Mouse (Mus musculus): Measurements from ENCODE around the gene Zfp362.

Zfp362 gene

DNA sequence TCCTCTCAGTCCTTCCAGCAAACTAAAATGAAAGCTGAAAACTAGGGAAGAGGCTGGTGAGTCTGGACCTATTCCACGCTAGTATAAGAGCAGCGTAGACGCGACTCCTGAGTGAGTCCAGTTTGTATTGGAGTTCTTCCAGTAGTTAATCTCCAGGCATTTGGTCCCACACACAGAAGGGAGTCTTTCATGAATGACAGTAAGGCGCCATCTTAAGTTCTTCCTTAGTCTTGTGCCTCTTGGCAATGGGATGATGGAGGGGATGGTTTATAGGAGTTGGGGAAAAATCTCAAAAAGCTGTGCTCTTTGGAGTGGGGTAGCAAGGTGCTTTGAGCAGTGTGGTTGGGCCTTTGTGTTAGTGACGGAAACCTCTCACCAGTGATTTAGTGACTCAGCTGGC is 75.6 kb downstream of the Zfp362 start:
- DNase-seq (ENCODE audit: low spot score in 2 of 2), result no peak

GRCm38 (mm10) chr4:128729709-128730037 is 76.2 kb downstream of the Zfp362 start:
- DNase-seq (ENCODE audit: low spot score in 2 of 2), result no peak

DNA sequence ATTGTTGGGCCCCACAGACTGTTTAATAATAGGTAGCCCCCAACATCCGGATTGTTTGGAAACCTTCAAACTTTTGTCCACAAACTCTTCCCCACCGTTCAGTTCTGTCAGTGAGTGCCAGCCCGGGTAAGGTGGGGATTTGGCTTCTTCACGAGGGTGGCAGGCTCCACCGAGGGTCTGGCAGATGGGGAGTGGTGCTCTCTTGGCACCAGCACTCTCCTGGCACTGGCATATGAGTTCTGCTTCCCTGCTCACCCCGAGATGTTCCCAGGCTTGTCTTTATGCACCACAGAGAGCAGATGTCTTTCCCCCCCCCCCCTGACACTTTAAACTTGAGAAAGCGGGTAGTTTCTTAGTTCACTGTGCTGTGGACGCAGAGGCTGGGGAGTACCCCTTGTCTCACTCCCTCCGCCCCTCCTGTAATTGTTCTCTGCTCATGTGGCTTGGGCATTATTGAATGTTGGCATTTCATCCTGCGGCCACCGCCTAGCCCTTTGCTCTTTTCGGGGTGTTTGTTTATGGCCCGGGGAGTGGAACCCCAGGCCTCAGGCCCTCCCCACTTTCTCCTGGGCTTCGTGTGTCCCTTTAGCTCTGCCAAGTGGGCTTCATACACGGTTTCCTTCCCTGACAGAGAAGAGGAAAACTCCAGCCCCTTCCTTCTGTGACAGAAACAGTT is 76.7 kb downstream of the Zfp362 start:
- DNase-seq (ENCODE audit: low spot score in 2 of 2), result no peak

DNA sequence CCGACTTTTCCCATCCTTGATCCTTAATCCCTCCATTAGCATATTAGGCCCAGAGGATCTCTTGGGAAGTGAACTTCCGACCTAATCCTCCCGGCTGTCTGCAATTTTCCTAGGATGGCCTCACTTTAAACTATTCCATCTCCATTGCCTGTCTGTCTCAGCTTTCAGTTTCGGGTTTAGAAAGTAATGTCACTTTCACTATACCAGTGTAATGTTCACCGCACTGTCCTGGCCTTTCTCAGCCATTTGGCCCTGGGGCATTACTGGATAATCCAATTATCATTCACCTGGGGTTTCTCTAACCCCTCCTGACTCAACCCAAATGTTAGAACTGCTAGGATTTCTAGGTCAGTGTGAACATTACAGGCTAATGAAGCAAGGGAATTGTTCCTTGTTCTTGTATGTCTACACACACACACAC is 77.4 kb downstream of the Zfp362 start:
- DNase-seq (ENCODE audit: low spot score in 2 of 2), result no peak

- DNase-seq (ENCODE audit: low spot score in 2 of 2), result no peak
Measured at GRCm38 (mm10) chr4:128727721-128728430, 78.0 kb downstream of the Zfp362 start.

DNA sequence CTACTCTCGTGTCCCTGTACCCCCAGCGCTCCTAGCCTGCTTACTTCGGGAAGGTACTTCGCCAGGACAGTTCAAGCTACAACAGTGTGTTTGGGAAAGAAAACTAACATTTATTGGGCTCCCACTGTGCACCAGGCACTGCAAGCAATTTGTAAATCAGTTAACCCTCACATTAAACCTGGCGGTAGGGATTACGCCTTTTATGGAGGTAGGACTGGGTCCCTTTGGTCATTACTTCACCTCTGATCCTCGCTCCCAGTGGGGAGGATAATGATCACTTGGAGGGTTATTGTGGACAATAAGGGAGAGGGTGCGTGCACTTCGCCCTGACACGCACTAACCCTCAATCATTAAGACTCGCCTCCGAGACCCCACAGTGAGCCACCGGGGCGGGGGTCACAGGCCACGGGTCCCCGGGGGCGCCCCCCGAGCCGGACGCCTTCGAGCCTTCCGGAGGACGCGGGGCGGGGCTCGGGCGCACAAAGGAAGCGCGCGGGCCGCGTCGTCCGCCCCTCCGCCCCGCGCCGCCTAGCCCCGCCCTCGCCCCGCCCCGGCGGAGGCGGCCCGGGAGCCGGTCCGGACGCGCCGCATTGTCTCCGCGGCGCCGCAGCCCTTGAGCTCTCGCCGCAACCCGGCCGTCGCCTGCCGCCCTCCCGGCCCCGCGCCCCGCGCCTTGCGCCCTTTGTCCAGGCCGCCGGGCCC is 78.7 kb downstream of the Zfp362 start:
- DNase-seq (ENCODE audit: low spot score in 2 of 2), result peak in 1 of 2 experiments; percentile 69

- no peak for DNase-seq (ENCODE audit: low spot score in 2 of 2)
Measured at GRCm38 (mm10) chr4:128724059-128724458, 81.8 kb downstream of the Zfp362 start.

- DNase-seq (ENCODE audit: low spot score in 2 of 2), result no peak
Measured at GRCm38 (mm10) chr4:128723431-128723830, 82.4 kb downstream of the Zfp362 start.
